Mouse (Mus musculus) kidney, postnatal 0 days (tissue): ENCODE results near the gene Sec62. TPM values are rescaled to one million over a fixed set of nuclear protein-coding genes. Genes with fewer than 3 reads are reported as not detected.
A peak's percentile ranks its signal among the peaks of the same experiment; 100 is the strongest.

Source experiments
- ATAC-seq: fragments of 200-750 bp; cut with Nextera tagmentation; replicated peaks from 2 replicates; pipeline ENCODE4 v1.8.0; 2017; ENCODE audit warnings: low read depth, moderate number of reproducible peaks, moderate TSS enrichment, moderate library complexity; ENCODE audit not compliant: low FRiP score
- DNase-seq: peaks from one replicate; pipeline ENCODE4 v3.0.0-alpha.2; 2016; ENCODE audit warnings: low spot score
- H3K27ac ChIP-seq: fragments of 300-500 bp; sonication (generic); 2 replicates; pipeline ENCODE4 v1.5.1; 2014; ENCODE audit warnings: mild to moderate bottlenecking
- H3K27me3 ChIP-seq: fragments of 300-500 bp; sonication (generic); 2 replicates; pipeline ENCODE4 v1.6.1; 2014; ENCODE audit warnings: low read length, mixed read lengths; ENCODE audit not compliant: insufficient read depth
- H3K36me3 ChIP-seq: fragments of 300-500 bp; sonication (generic); 2 replicates; pipeline ENCODE4 v1.6.1; 2014; ENCODE audit warnings: low read length, mixed read lengths; ENCODE audit not compliant: insufficient read depth
- H3K4me1 ChIP-seq: fragments of 300-500 bp; sonication (generic); replicated peaks from 2 replicates; pipeline ENCODE4 v1.6.1; 2014; ENCODE audit warnings: antibody characterized with exemption, low read length, mixed read lengths; ENCODE audit not compliant: insufficient read depth
- H3K4me2 ChIP-seq: fragments of 300-500 bp; sonication (generic); 2 replicates; pipeline ENCODE4 v1.6.1; 2014; ENCODE audit warnings: mild to moderate bottlenecking, low read length, moderate library complexity, mixed read lengths
- H3K4me3 ChIP-seq: fragments of 300-500 bp; sonication (generic); replicated peaks from 2 replicates; pipeline ENCODE4 v1.5.1; 2014; ENCODE audit warnings: low read depth, low read length
- H3K9ac ChIP-seq: fragments of 300-500 bp; sonication (generic); 2 replicates; pipeline ENCODE4 v1.6.1; 2014; ENCODE audit warnings: low read depth, low read length
- H3K9me3 ChIP-seq: fragments of 300-500 bp; sonication (generic); replicated peaks from 2 replicates; pipeline ENCODE4 v1.6.1; 2016; ENCODE audit warnings: low read length, inconsistent platforms, mixed read lengths
- CTCF ChIP-seq: IDR thresholded peaks from 2 replicates; pipeline ENCODE4 v1.5.1; 2016; ENCODE audit warnings: antibody characterized with exemption, low read depth, mild to moderate bottlenecking, moderate library complexity
- WGBS: fragments of 180-500 bp; shearing (Covaris S2); extraction: QIAGEN DNeasy Blood & Tissue Kit; methylation state at CpG from one replicate; pipeline ENCODE4 v1.1.7; 2014; 5-methylcytosine and 5-hydroxymethylcytosine counted together
- polyA plus RNA-seq: library from polyadenylated mRNA; unstranded; fragments of >200 nt; fragmentation: Nextera tagmentation; extraction: Ambion mirVana; gene quantifications from 2 replicates; pipeline ENCODE4 v1.2.1, GENCODE M21; 2015

Gene Sec62
- polyA plus RNA-seq, 1 experiment from 2014 or later = 188 TPM

- DNase-seq = no peak
- Histone ChIP-seq H3K27me3 (no peaks in the 10 kb centered on the region), H3K4me2 (no peak overlapping the region), H3K9me3 (no peaks in the 10 kb centered on the region), H3K27ac (peak overlapping the region; percentile 20; the same call in 1 of the 2 replicates), H3K36me3 (no peaks in the 10 kb centered on the region), H3K9ac (no peak overlapping the region), H3K4me1 (no peaks in the 10 kb centered on the region), H3K4me3 (no peak overlapping the region)
- no peak for TF ChIP-seq CTCF
- ATAC-seq = no peak; the same call in 1 of the 2 replicates
- 76% methylated on average over 10 of the region's 10 CpGs for WGBS
Measured at GRCm38 (mm10) chr3:30765311-30766027, 27.2 kb upstream of the Sec62 start.

- Histone ChIP-seq H3K36me3 (no peaks in the 10 kb centered on the region), H3K27me3 (no peaks in the 10 kb centered on the region), H3K9me3 (no peaks in the 10 kb centered on the region), H3K27ac (peak overlapping the region; percentile 20; the same call in 1 of the 2 replicates), H3K4me3 (no peak overlapping the region), H3K9ac (no peak overlapping the region), H3K4me2 (no peak overlapping the region), H3K4me1 (no peaks in the 10 kb centered on the region)
- WGBS = 51% methylated on average over 7 of the region's 7 CpGs
- peak; percentile 45 for DNase-seq
- peak; percentile 77; the same call in 1 of the 2 replicates for ATAC-seq
- no peak for TF ChIP-seq CTCF
Measured at GRCm38 (mm10) chr3:30766177-30766576, 26.5 kb upstream of the Sec62 start.

GRCm38 (mm10) chr3:30767271-30767670 lies 25.4 kb upstream of the Sec62 start:
- no peak for TF ChIP-seq CTCF
- Histone ChIP-seq H3K27ac (no peak overlapping the region), H3K4me1 (no peaks in the 10 kb centered on the region), H3K36me3 (no peaks in the 10 kb centered on the region), H3K4me3 (no peak overlapping the region), H3K4me2 (no peak overlapping the region), H3K9ac (no peak overlapping the region), H3K9me3 (no peaks in the 10 kb centered on the region), H3K27me3 (no peaks in the 10 kb centered on the region)
- DNase-seq (no peak), ATAC-seq (no peak)
- 88% methylated on average over 6 of the region's 6 CpGs for WGBS

DNA sequence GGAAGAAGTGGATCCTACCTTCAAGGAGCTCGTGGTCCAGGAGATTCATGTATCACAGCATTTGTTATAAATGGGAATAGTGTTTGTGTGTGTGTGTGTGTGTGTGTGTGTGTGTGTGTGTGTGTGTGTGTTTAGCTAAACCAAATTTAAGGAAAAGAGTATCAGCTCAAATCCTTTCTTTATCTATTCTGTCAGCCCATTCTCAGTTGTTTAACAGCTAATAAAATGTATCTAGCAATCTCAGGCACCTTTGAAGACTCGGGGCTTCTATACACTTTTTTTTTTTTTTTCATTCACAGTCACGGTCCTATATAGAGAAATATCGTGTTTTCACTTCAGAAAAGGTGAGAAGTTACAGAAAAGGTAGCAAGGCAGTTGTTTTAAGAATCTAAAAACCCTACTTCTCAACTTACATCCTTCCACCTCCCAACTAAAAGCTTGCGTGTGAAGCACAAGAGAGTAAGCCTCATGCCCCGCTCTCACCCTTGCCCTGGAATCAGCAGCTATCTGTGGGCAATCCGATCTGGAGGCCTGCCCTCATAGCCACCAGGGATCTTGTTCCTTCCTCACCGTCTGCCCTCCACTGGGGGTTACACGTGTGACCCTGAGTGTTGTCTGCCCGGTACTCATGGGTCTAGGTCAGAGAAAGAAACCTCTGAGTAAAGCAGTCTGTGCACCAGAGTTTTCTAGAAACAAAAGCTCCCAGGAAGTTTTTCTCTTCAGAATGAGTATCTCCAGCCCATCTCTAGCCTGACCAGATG lies 22.7 kb upstream of the Sec62 start:
- Histone ChIP-seq H3K36me3 (no peaks in the 10 kb centered on the region), H3K27me3 (no peaks in the 10 kb centered on the region), H3K9me3 (no peaks in the 10 kb centered on the region), H3K4me3 (no peak overlapping the region), H3K4me1 (no peaks in the 10 kb centered on the region), H3K27ac (no peak overlapping the region), H3K4me2 (no peak overlapping the region), H3K9ac (no peak overlapping the region)
- DNase-seq = no peak
- 48% methylated on average over 10 of the region's 10 CpGs for WGBS
- no peak for ATAC-seq
- TF ChIP-seq CTCF = no peak

DNA sequence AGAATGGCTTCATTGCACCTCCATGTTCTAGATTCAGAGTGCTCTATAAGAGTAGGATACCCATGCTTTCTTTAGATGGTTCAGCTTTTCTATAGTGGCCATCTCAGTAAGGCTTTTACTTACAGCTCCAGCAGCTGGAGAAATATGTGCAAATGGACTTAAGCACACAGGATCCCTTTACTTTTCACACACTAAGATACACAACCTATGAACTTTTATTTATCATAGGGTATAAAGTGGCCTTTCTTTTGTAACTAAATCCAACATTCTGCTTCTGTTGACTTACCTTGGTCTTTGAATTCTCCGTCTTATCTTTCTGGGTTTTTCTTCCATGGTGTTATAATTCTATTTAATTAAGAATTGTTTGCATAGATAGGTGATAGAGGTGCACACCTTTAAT lies 21.1 kb upstream of the Sec62 start:
- no peaks in the 10 kb centered on the region for H3K4me1 ChIP-seq
- H3K9ac ChIP-seq = no peak overlapping the region
- H3K4me3 ChIP-seq = no peak overlapping the region
- no peak overlapping the region for H3K4me2 ChIP-seq
- H3K27ac ChIP-seq = no peak overlapping the region
- DNase-seq (no peak), ATAC-seq (no peak)
- no peaks in the 10 kb centered on the region for H3K9me3 ChIP-seq
- H3K27me3 ChIP-seq = no peaks in the 10 kb centered on the region
- no peaks in the 10 kb centered on the region for H3K36me3 ChIP-seq
- TF ChIP-seq CTCF = no peak
- WGBS = 90% methylated on average over 1 of the region's 1 CpGs

GRCm38 (mm10) chr3:30772631-30773030 lies 20.0 kb upstream of the Sec62 start:
- no peak overlapping the region for H3K4me2 ChIP-seq
- H3K36me3 ChIP-seq = no peaks in the 10 kb centered on the region
- no peak overlapping the region for H3K27ac ChIP-seq
- H3K27me3 ChIP-seq = no peaks in the 10 kb centered on the region
- ATAC-seq = peak; percentile 86
- no peaks in the 10 kb centered on the region for H3K4me1 ChIP-seq
- DNase-seq = no peak
- WGBS = 68% methylated on average over 4 of the region's 4 CpGs
- no peak for TF ChIP-seq CTCF
- H3K9me3 ChIP-seq = no peaks in the 10 kb centered on the region
- no peak overlapping the region for H3K4me3 ChIP-seq
- H3K9ac ChIP-seq = no peak overlapping the region
